Mouse (Mus musculus) olfactory bulb, adult 2 months (tissue): ENCODE results near the gene Alox12.

ENCODE experiments used
- CTCF ChIP-seq: fragments of 200-500 bp; IDR thresholded peaks from 2 replicates; pipeline ENCODE4 v1.5.1; 2012; ENCODE audit warnings: low read depth, mild to moderate bottlenecking, low read length, moderate library complexity; ENCODE audit not compliant: insufficient read depth
- POLR2A ChIP-seq: fragments of 200-500 bp; IDR thresholded peaks from 2 replicates; pipeline ENCODE4 v1.6.1; 2012; ENCODE audit warnings: mild to moderate bottlenecking, low read depth, low read length, moderate library complexity; ENCODE audit not compliant: insufficient read depth

GRCm38 (mm10) chr11:70228828-70229227, 26.3 kb downstream of the Alox12 start:
- TF ChIP-seq CTCF (no peak), POLR2A (no peak)
